Mouse (Mus musculus) small intestine, adult 2 months (tissue): ENCODE measurements at regions not wholly inside any gene's neighbourhood (a gene's known extent, or its start where the extent isn't known, plus 50 kb on each side); places are given as distances from the start of the nearest gene placed in this dataset.

Experiments
- CTCF ChIP-seq: fragments of 200-500 bp; IDR thresholded peaks from 2 replicates; pipeline ENCODE4 v1.5.1; 2012; ENCODE audit warnings: low read depth, mild to moderate bottlenecking, control low read depth, inconsistent platforms, low read length, moderate library complexity, mixed read lengths; ENCODE audit not compliant: insufficient replicate concordance, insufficient read length; ENCODE audit errors: extremely low read depth
- POLR2A ChIP-seq: fragments of 200-500 bp; IDR thresholded peaks from 2 replicates; pipeline ENCODE4 v1.6.1; 2012; ENCODE audit warnings: low read depth, mild to moderate bottlenecking, control low read depth, inconsistent platforms, low read length, moderate library complexity

DNA sequence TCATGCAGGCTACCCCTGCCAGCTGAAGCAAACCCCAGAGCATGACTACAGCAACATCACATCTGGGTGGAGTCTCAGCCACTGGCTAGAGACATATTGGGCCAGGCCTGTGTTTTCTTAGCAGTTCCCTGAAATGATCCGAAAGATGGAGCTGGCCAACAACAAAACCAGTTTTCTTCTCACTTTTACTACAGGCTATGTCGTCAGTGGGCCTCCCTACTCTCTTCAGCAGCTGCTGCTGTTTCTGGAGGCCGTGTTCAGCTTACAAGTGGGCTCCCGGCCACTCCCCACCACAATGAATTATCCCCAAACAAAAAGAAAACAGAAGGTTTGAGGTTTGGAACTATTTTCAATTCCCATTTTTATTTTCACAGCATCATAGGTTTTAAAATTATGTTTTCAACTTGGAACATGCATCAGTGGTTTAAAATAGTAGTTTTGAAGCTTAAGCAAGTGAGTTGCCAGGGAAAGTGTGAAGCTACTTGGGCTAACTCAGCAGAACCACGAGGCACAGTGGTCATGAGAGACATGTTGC is 68.6 kb upstream of the Prr23a1 start:
- TF ChIP-seq CTCF (no peak), POLR2A (no peak)
